Mouse (Mus musculus) small intestine, adult 2 months (tissue): Measurements from ENCODE around the gene Trank1.

ENCODE experiments used
- CTCF ChIP-seq: fragments of 200-500 bp; IDR thresholded peaks from 2 replicates; pipeline ENCODE4 v1.5.1; 2012; ENCODE audit warnings: low read depth, mild to moderate bottlenecking, control low read depth, inconsistent platforms, low read length, moderate library complexity, mixed read lengths; ENCODE audit not compliant: insufficient replicate concordance, insufficient read length; ENCODE audit errors: extremely low read depth
- POLR2A ChIP-seq: fragments of 200-500 bp; IDR thresholded peaks from 2 replicates; pipeline ENCODE4 v1.6.1; 2012; ENCODE audit warnings: low read depth, mild to moderate bottlenecking, control low read depth, inconsistent platforms, low read length, moderate library complexity

- TF ChIP-seq POLR2A (no peak), CTCF (no peak)
Observed at GRCm38 (mm10) chr9:111408427-111408826, 96.9 kb downstream of the Trank1 start.
